12 mouse cellular contexts compared by ENCODE assay signal in the genomic region with DNA sequence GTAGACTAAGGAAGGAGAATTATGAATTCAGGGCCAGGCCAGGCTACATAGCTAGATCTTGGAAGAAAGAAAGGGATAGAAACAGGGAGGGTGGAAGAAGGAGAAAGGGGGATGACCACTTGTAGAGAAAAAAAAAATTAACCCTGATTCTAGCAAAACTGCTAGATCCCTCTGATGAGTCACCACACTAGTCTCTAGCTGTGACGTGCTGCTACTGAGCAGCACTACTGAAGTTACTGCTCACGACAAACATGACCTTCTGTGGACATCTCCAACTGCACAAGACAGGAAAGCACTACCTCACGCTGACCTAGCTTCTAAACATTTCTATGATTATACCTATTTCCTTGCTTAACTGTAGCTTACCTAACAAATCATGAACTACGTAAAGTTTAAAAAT.
"Had no signal": no experiment of that assay in that cellular context is flagged by ENCODE, and none has a peak within 500 bp of the region (broad histone marks: within the 10 kb centered on the region; RNA-seq: fewer than 3 reads in every experiment).

No protein-coding gene starts in this region.

- DNase-seq: retina, postnatal 1 day; right cerebral cortex, adult 18-20 months; right cerebral cortex, postnatal 14 days; right cerebral cortex, postnatal 25 days; right cerebral cortex, postnatal 4 days; spleen, adult 18-20 months; thymus, adult 18-20 months; thymus, adult 2 months; thymus, postnatal 14 days; thymus, postnatal 25 days; thymus, postnatal 36 days; thymus, postnatal 4 days had no signal
